In genomic region chr11:73172186-73172585, GRCm38 (mm10) we compare ENCODE assay signal across 9 mouse cellular contexts. TPM values are rescaled to one million over a fixed set of nuclear protein-coding genes. Genes with fewer than 3 reads are reported as not detected.
DNase-seq lines count a peak whose midpoint lies in the region; ATAC-seq and TF ChIP-seq lines count a peak whose summit lies in the region.
"Had no signal": no experiment of that assay in that cellular context is flagged by ENCODE, and none has a peak within 500 bp of the region (broad histone marks: within the 10 kb centered on the region; RNA-seq: fewer than 3 reads in every experiment).

No protein-coding gene starts in this region.

- peak; percentile 12 for DNase-seq in forebrain, embryonic 14.5 days (ENCODE audit: low spot score)
- peak; percentile 62 to 63 for DNase-seq in heart, postnatal 14 days
- peak; percentile 77 for DNase-seq in lung, adult 2 months
- no peak for DNase-seq in ovary, adult 18-20 months (ENCODE audit: low spot score)
- DNase-seq in cerebellum, adult 11-12 months: no peak

- TF ChIP-seq CTCF in lung, adult 2 months (IDR thresholded peaks at IDR 0.05; ENCODE audit: insufficient read depth, low read length): no peak

- peaks cover 26% of the 10 kb centered on the region for H3K36me3 ChIP-seq in forebrain, embryonic 14.5 days (ENCODE audit: control insufficient read depth, insufficient read depth, low read length)
- H3K36me3 ChIP-seq in forebrain, embryonic 16.5 days (ENCODE audit: control insufficient read depth, insufficient read depth): peaks cover 2% of the 10 kb centered on the region; the same call in 1 of the 2 replicates
- H3K36me3 ChIP-seq in midbrain, embryonic 15.5 days (replicated peaks): no peaks in the 10 kb centered on the region

- ATAC-seq in forebrain, embryonic 14.5 days: no peak
- no peak for ATAC-seq in forebrain, embryonic 16.5 days
- no peak for ATAC-seq in midbrain, embryonic 15.5 days (replicated peaks)

- 59% methylated on average over 5 of the region's 5 CpGs for WGBS in forebrain, embryonic 14.5 days
- 48% methylated on average over 5 of the region's 5 CpGs for WGBS in forebrain, embryonic 16.5 days
- WGBS in lung, adult 2 months: 18% methylated on average over 5 of the region's 5 CpGs
- 69% methylated on average over 5 of the region's 5 CpGs for WGBS in midbrain, embryonic 15.5 days

- intact Hi-C loops in heart, postnatal 14 days (cut with DNase I): no loop called here

- H3K4me2 ChIP-seq in forebrain, embryonic 14.5 days (ENCODE audit: low read length): no peak overlapping the region
- no peak overlapping the region for H3K4me2 ChIP-seq in forebrain, embryonic 16.5 days (ENCODE audit: low read length)
- no peak overlapping the region for H3K4me2 ChIP-seq in midbrain, embryonic 15.5 days

- H3K27ac ChIP-seq in forebrain, embryonic 14.5 days (ENCODE audit: low read depth, low read length): no peak overlapping the region
- no peak overlapping the region for H3K27ac ChIP-seq in forebrain, embryonic 16.5 days (ENCODE audit: low read length)
- peak overlapping the region; percentile 68 for H3K27ac ChIP-seq in brown adipose tissue, adult 24 weeks (replicated peaks; ENCODE audit: low read depth, low read length)
- H3K27ac ChIP-seq in midbrain, embryonic 15.5 days: no peak overlapping the region

- H3K4me3 ChIP-seq in forebrain, embryonic 14.5 days (ENCODE audit: low read depth, low read length): no peak overlapping the region
- H3K4me3 ChIP-seq in forebrain, embryonic 16.5 days (replicated peaks; ENCODE audit: low read length): no peak overlapping the region
- H3K4me3 ChIP-seq in brown adipose tissue, adult 24 weeks (ENCODE audit: insufficient read depth, low read depth, low read length): no peak overlapping the region
- H3K4me3 ChIP-seq in lung, adult 2 months (replicated peaks; ENCODE audit: extremely low read depth, low read depth, low read length): no peak overlapping the region
- no peak overlapping the region for H3K4me3 ChIP-seq in midbrain, embryonic 15.5 days
- H3K4me3 ChIP-seq: megakaryocyte, embryonic 14.5 days had no signal

- H3K9me3 ChIP-seq in forebrain, embryonic 14.5 days (replicated peaks; ENCODE audit: control insufficient read depth, low read length): no peaks in the 10 kb centered on the region
- H3K9me3 ChIP-seq in forebrain, embryonic 16.5 days (ENCODE audit: control insufficient read depth, low read length): no peaks in the 10 kb centered on the region
- no peaks in the 10 kb centered on the region for H3K9me3 ChIP-seq in midbrain, embryonic 15.5 days
- H3K9me3 ChIP-seq: megakaryocyte, embryonic 14.5 days had no signal

- peaks cover 14% of the 10 kb centered on the region for H3K4me1 ChIP-seq in forebrain, embryonic 14.5 days (ENCODE audit: control insufficient read depth, insufficient read depth, low read length)
- H3K4me1 ChIP-seq in forebrain, embryonic 16.5 days (replicated peaks; ENCODE audit: control insufficient read depth, insufficient read depth, low read length): peaks cover 16% of the 10 kb centered on the region
- H3K4me1 ChIP-seq in brown adipose tissue, adult 24 weeks (ENCODE audit: control insufficient read depth, insufficient read depth, insufficient read length, low read length): peaks cover 17% of the 10 kb centered on the region
- H3K4me1 ChIP-seq in lung, adult 2 months (ENCODE audit: control insufficient read depth, insufficient read depth, low read length): peaks cover 13% of the 10 kb centered on the region; the same call in 1 of the 2 replicates
- peaks cover 20% of the 10 kb centered on the region for H3K4me1 ChIP-seq in midbrain, embryonic 15.5 days

- peak; percentile 47; the same call in 1 of the 2 replicates for TF ChIP-seq POLR2A in lung, adult 2 months (IDR thresholded peaks at IDR 0.05; ENCODE audit: borderline replicate concordance, extremely low read depth, low read depth, low read length)

- no peaks in the 10 kb centered on the region for H3K27me3 ChIP-seq in forebrain, embryonic 14.5 days (replicated peaks; ENCODE audit: control insufficient read depth, insufficient read depth, low read length)
- H3K27me3 ChIP-seq in forebrain, embryonic 16.5 days (replicated peaks; ENCODE audit: control insufficient read depth, insufficient read depth, low read length): no peaks in the 10 kb centered on the region
- no peaks in the 10 kb centered on the region for H3K27me3 ChIP-seq in midbrain, embryonic 15.5 days (replicated peaks)
- H3K27me3 ChIP-seq: megakaryocyte, embryonic 14.5 days had no signal

- H3K9ac ChIP-seq in forebrain, embryonic 14.5 days (ENCODE audit: low read length): no peak overlapping the region
- H3K9ac ChIP-seq in forebrain, embryonic 16.5 days (replicated peaks; ENCODE audit: low read depth, low read length): no peak overlapping the region
- H3K9ac ChIP-seq in midbrain, embryonic 15.5 days: no peak overlapping the region

RNA-seq across cellular contexts. Expression of gene Emc6, which starts 4.7 kb away (rescaled TPM):
- polyA plus RNA-seq in forebrain, embryonic 14.5 days (2014; fragmentation: Nextera tagmentation; extraction: Ambion mirVana): 140 and 163 TPM in 2 replicates
- polyA plus RNA-seq in forebrain, embryonic 16.5 days (2015; fragmentation: Nextera tagmentation; extraction: Ambion mirVana): 119 and 127 TPM in 2 replicates
- polyA plus RNA-seq in brown adipose tissue, adult 24 weeks (2012; ENCODE audit: insufficient read depth, insufficient read length, missing spikeins): 183 and 237 TPM in 2 replicates
- 10 to 100 TPM; 72.4 to 75.5 TPM for total RNA-seq in heart, postnatal 14 days (2021)
- 47.9 and 55.4 TPM in 2 replicates for polyA plus RNA-seq in lung, adult 2 months (2012; rRNA removed)
- 116 TPM in 2 replicates for polyA plus RNA-seq in midbrain, embryonic 15.5 days (2015; fragmentation: Nextera tagmentation; extraction: Ambion mirVana)

RNA-seq across cellular contexts. Expression of gene Tax1bp3, which starts 4.7 kb away (rescaled TPM):
- polyA plus RNA-seq in forebrain, embryonic 14.5 days (2014; fragmentation: Nextera tagmentation; extraction: Ambion mirVana): 193 and 203 TPM in 2 replicates
- polyA plus RNA-seq in forebrain, embryonic 16.5 days (2015; fragmentation: Nextera tagmentation; extraction: Ambion mirVana): 166 and 182 TPM in 2 replicates
- 70.9 and 105 TPM in 2 replicates for polyA plus RNA-seq in brown adipose tissue, adult 24 weeks (2012; ENCODE audit: insufficient read depth, insufficient read length, missing spikeins)
- 10 to 100 TPM; 55.3 to 62.3 TPM for total RNA-seq in heart, postnatal 14 days (2021)
- polyA plus RNA-seq in lung, adult 2 months (2012; rRNA removed): 109 and 123 TPM in 2 replicates
- 156 and 161 TPM in 2 replicates for polyA plus RNA-seq in midbrain, embryonic 15.5 days (2015; fragmentation: Nextera tagmentation; extraction: Ambion mirVana)

RNA-seq across cellular contexts. Expression of gene P2rx5, which starts 12.0 kb away (rescaled TPM):
- 0.78 and 0.93 TPM in 2 replicates for polyA plus RNA-seq in forebrain, embryonic 14.5 days (2014; fragmentation: Nextera tagmentation; extraction: Ambion mirVana)
- 1.1 and 1.3 TPM in 2 replicates for polyA plus RNA-seq in forebrain, embryonic 16.5 days (2015; fragmentation: Nextera tagmentation; extraction: Ambion mirVana)
- 53.6 and 85.8 TPM in 2 replicates for polyA plus RNA-seq in brown adipose tissue, adult 24 weeks (2012; ENCODE audit: insufficient read depth, insufficient read length, missing spikeins)
- 1 to 10 TPM; 6.9 to 7.7 TPM for total RNA-seq in heart, postnatal 14 days (2021)
- 3.2 and 5.5 TPM in 2 replicates for polyA plus RNA-seq in lung, adult 2 months (2012; rRNA removed)
- 0.36 and 0.40 TPM in 2 replicates for polyA plus RNA-seq in midbrain, embryonic 15.5 days (2015; fragmentation: Nextera tagmentation; extraction: Ambion mirVana)

RNA-seq across cellular contexts. Expression of gene Ctns, which starts 26.7 kb away (rescaled TPM):
- polyA plus RNA-seq in forebrain, embryonic 14.5 days (2014; fragmentation: Nextera tagmentation; extraction: Ambion mirVana): 17.6 and 19.7 TPM in 2 replicates
- 20.6 and 21.5 TPM in 2 replicates for polyA plus RNA-seq in forebrain, embryonic 16.5 days (2015; fragmentation: Nextera tagmentation; extraction: Ambion mirVana)
- 8.8 TPM in 2 replicates for polyA plus RNA-seq in brown adipose tissue, adult 24 weeks (2012; ENCODE audit: insufficient read depth, insufficient read length, missing spikeins)
- 10 to 100 TPM; 11.3 to 11.7 TPM for total RNA-seq in heart, postnatal 14 days (2021)
- 14.2 and 17.2 TPM in 2 replicates for polyA plus RNA-seq in lung, adult 2 months (2012; rRNA removed)
- polyA plus RNA-seq in midbrain, embryonic 15.5 days (2015; fragmentation: Nextera tagmentation; extraction: Ambion mirVana): 19.9 and 20.8 TPM in 2 replicates

RNA-seq across cellular contexts. Expression of gene Shpk, which starts 27.1 kb away (rescaled TPM):
- polyA plus RNA-seq in forebrain, embryonic 14.5 days (2014; fragmentation: Nextera tagmentation; extraction: Ambion mirVana): 1.1 and 1.5 TPM in 2 replicates
- polyA plus RNA-seq in forebrain, embryonic 16.5 days (2015; fragmentation: Nextera tagmentation; extraction: Ambion mirVana): 1.3 and 1.8 TPM in 2 replicates
- polyA plus RNA-seq in brown adipose tissue, adult 24 weeks (2012; ENCODE audit: insufficient read depth, insufficient read length, missing spikeins): 8.2 and 9.1 TPM in 2 replicates
- total RNA-seq in heart, postnatal 14 days (2021): 1 to 10 TPM; 1.2 to 1.5 TPM
- 3.7 and 4.4 TPM in 2 replicates for polyA plus RNA-seq in lung, adult 2 months (2012; rRNA removed)
- polyA plus RNA-seq in midbrain, embryonic 15.5 days (2015; fragmentation: Nextera tagmentation; extraction: Ambion mirVana): 1.8 and 2.2 TPM in 2 replicates

Comparison
In these comparisons a context has a peak if more than half of its experiments do, and no peak if none do; other contexts are left out.
1. DNase-seq: peak in forebrain, embryonic 14.5 days (single experiment), heart, postnatal 14 days (2 of 2) and lung, adult 2 months (single experiment); none in ovary, adult 18-20 months (single experiment) and cerebellum, adult 11-12 months (single experiment).